8 mouse cellular contexts compared by ENCODE assay signal in genomic region chr9:106371776-106372175, GRCm38 (mm10). TPM values are rescaled to one million over a fixed set of nuclear protein-coding genes. Genes with fewer than 3 reads are reported as not detected.
DNase-seq lines count a peak whose midpoint lies in the region; ATAC-seq lines count a peak whose summit lies in the region.

No protein-coding gene starts in this region.

- no peak overlapping the region for H3K4me3 ChIP-seq in forebrain, embryonic 16.5 days (replicated peaks; ENCODE audit: low read length)
- H3K4me3 ChIP-seq in lung, embryonic 15.5 days, result peak overlapping the region; percentile 20; the same call in 1 of the 2 replicates
- H3K4me3 ChIP-seq in neural tube, embryonic 14.5 days (ENCODE audit: low read depth, low read length), result no peak overlapping the region

- no peaks in the 10 kb centered on the region for H3K36me3 ChIP-seq in forebrain, embryonic 16.5 days (ENCODE audit: control insufficient read depth, insufficient read depth)
- peaks cover 23% of the 10 kb centered on the region for H3K36me3 ChIP-seq in lung, embryonic 15.5 days
- peaks cover 13% of the 10 kb centered on the region for H3K36me3 ChIP-seq in neural tube, embryonic 14.5 days (ENCODE audit: control insufficient read depth, insufficient read depth, low read length)

- peak overlapping the region; percentile 32 for H3K4me2 ChIP-seq in forebrain, embryonic 16.5 days (ENCODE audit: low read length)
- H3K4me2 ChIP-seq in lung, embryonic 15.5 days, result peak overlapping the region; percentile 99
- peak overlapping the region; percentile 94 for H3K4me2 ChIP-seq in neural tube, embryonic 14.5 days (ENCODE audit: low read depth, low read length)

- intact Hi-C loops in heart, postnatal 25 days (cut with DNase I), result loop anchor here (1.0 to 5.0 kb wide), 3 partner anchors 13 to 64 kb away; no protein-coding TSS in a partner anchor

- H3K27ac ChIP-seq in forebrain, embryonic 16.5 days (ENCODE audit: low read length), result no peak overlapping the region
- H3K27ac ChIP-seq in lung, embryonic 15.5 days, result peak overlapping the region; percentile 80
- H3K27ac ChIP-seq in neural tube, embryonic 14.5 days (ENCODE audit: low read depth, low read length), result no peak overlapping the region

- no peaks in the 10 kb centered on the region for H3K9me3 ChIP-seq in forebrain, embryonic 16.5 days (ENCODE audit: control insufficient read depth, low read length)
- no peaks in the 10 kb centered on the region for H3K9me3 ChIP-seq in lung, embryonic 15.5 days
- H3K9me3 ChIP-seq in neural tube, embryonic 14.5 days (ENCODE audit: control insufficient read depth, low read length), result no peaks in the 10 kb centered on the region

- no peak for ATAC-seq in forebrain, embryonic 16.5 days
- no peak for ATAC-seq in lung, embryonic 15.5 days (ENCODE audit: borderline replicate concordance, extremely low read depth, low FRiP score, low TSS enrichment)
- ATAC-seq in neural tube, embryonic 14.5 days (ENCODE audit: low read depth), result no peak

- H3K27me3 ChIP-seq in forebrain, embryonic 16.5 days (replicated peaks; ENCODE audit: control insufficient read depth, insufficient read depth, low read length), result no peaks in the 10 kb centered on the region
- H3K27me3 ChIP-seq in lung, embryonic 15.5 days, result no peaks in the 10 kb centered on the region
- no peaks in the 10 kb centered on the region for H3K27me3 ChIP-seq in neural tube, embryonic 14.5 days (ENCODE audit: control insufficient read depth, insufficient read depth, low read length)

- peaks cover 37% of the 10 kb centered on the region for H3K4me1 ChIP-seq in forebrain, embryonic 16.5 days (replicated peaks; ENCODE audit: control insufficient read depth, insufficient read depth, low read length)
- peaks cover 33% of the 10 kb centered on the region for H3K4me1 ChIP-seq in lung, embryonic 15.5 days
- peaks cover 33% of the 10 kb centered on the region for H3K4me1 ChIP-seq in neural tube, embryonic 14.5 days (ENCODE audit: control insufficient read depth, insufficient read depth, low read length)

- peak; percentile 55 to 84 for DNase-seq in urinary bladder, postnatal 36 days (ENCODE audit: low spot score in 2 of 2)
- DNase-seq in urinary bladder, adult 2 months (ENCODE audit: low spot score), result no peak
- DNase-seq in heart, postnatal 25 days (ENCODE audit: low spot score), result peak; percentile 90
- peak; percentile 92 to 96 for DNase-seq in kidney, postnatal 36 days
- peak; percentile 74 for DNase-seq in thymus, postnatal 0 days (ENCODE audit: low spot score)

- 51% methylated on average over 6 of the region's 6 CpGs for WGBS in forebrain, embryonic 16.5 days
- 15% methylated on average over 6 of the region's 6 CpGs for WGBS in lung, embryonic 15.5 days
- 26% methylated on average over 6 of the region's 6 CpGs for WGBS in neural tube, embryonic 14.5 days

- 0 out of 2 replicates have a peak overlapping the region, but pooled peaks have one; percentile 12 for H3K9ac ChIP-seq in forebrain, embryonic 16.5 days (replicated peaks; ENCODE audit: low read depth, low read length)
- H3K9ac ChIP-seq in lung, embryonic 15.5 days, result no peak overlapping the region
- H3K9ac ChIP-seq in neural tube, embryonic 14.5 days (replicated peaks; ENCODE audit: low read depth, low read length), result no peak overlapping the region

RNA-seq across cellular contexts. Expression of gene Dusp7, which starts 3.3 kb away (rescaled TPM):
- 33.5 and 34.7 TPM in 2 replicates for polyA plus RNA-seq in urinary bladder, adult 2 months (2012; rRNA removed)
- polyA plus RNA-seq in forebrain, embryonic 16.5 days (2015; fragmentation: Nextera tagmentation; extraction: Ambion mirVana), result 9.0 and 10.3 TPM in 2 replicates
- total RNA-seq in heart, postnatal 25 days (2021), result 10 to 100 TPM; 43.6 to 67.0 TPM
- polyA plus RNA-seq in lung, embryonic 15.5 days (2015; fragmentation: Nextera tagmentation; extraction: Ambion mirVana), result 16.5 and 17.5 TPM in 2 replicates
- 18.7 and 19.3 TPM in 2 replicates for polyA plus RNA-seq in neural tube, embryonic 14.5 days (2014; fragmentation: Nextera tagmentation; extraction: Ambion mirVana)
- 9.1 and 11.3 TPM in 2 replicates for polyA plus RNA-seq in thymus, postnatal 0 days (2015; fragmentation: Nextera tagmentation; extraction: Ambion mirVana)

RNA-seq across cellular contexts. Expression of gene Rpl29, which starts 57.5 kb away (rescaled TPM):
- 1,045 and 1,109 TPM in 2 replicates for polyA plus RNA-seq in urinary bladder, adult 2 months (2012; rRNA removed)
- polyA plus RNA-seq in forebrain, embryonic 16.5 days (2015; fragmentation: Nextera tagmentation; extraction: Ambion mirVana), result 564 and 591 TPM in 2 replicates
- total RNA-seq in heart, postnatal 25 days (2021), result 100 to 1,000 TPM; 296 to 309 TPM
- polyA plus RNA-seq in lung, embryonic 15.5 days (2015; fragmentation: Nextera tagmentation; extraction: Ambion mirVana), result 988 and 1,033 TPM in 2 replicates
- 719 and 757 TPM in 2 replicates for polyA plus RNA-seq in neural tube, embryonic 14.5 days (2014; fragmentation: Nextera tagmentation; extraction: Ambion mirVana)
- polyA plus RNA-seq in thymus, postnatal 0 days (2015; fragmentation: Nextera tagmentation; extraction: Ambion mirVana), result 1,071 and 1,139 TPM in 2 replicates

Comparison
In these comparisons a context has a peak if more than half of its experiments do, and no peak if none do; other contexts are left out.
1. H3K4me2 ChIP-seq: peak in every context shown above with its lines; median percentile 99 in lung, embryonic 15.5 days; 94 in neural tube, embryonic 14.5 days; 32 in forebrain, embryonic 16.5 days.